24 mouse cellular contexts compared by ENCODE assay signal in the genomic region with DNA sequence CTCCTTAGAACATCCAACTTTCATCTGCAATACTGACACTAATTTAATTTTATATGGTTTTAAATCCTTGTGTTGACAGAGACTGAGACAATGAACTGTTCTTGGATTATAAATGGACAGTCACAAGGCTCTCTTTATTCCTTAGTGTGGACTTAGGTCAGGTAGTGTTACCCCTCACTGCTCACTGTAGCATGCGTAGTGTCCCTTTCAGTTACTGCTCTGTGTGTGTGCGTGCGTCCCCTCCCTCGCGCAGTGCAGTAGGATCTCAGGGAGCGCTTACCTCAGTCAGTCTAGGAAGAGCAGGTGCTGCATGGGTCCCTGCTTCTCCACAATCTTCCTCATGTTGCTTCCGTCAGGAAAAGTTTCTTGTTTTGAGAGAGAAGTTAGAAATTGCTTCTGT.
"Had no signal": no experiment of that assay in that cellular context is flagged by ENCODE, and none has a peak within 500 bp of the region (broad histone marks: within the 10 kb centered on the region; RNA-seq: fewer than 3 reads in every experiment).

No protein-coding gene starts in this region.

- H3K27ac ChIP-seq: intestine, embryonic 15.5 days; limb, embryonic 10.5 days; limb, embryonic 13.5 days; liver, embryonic 12.5 days; liver, embryonic 15.5 days; lung, embryonic 15.5 days; midbrain, embryonic 12.5 days; midbrain, embryonic 15.5 days; neural tube, embryonic 12.5 days; neural tube, embryonic 15.5 days; stomach, postnatal 0 days had no signal

- H3K9ac ChIP-seq: intestine, embryonic 15.5 days; limb, embryonic 13.5 days; liver, embryonic 12.5 days; liver, embryonic 15.5 days; lung, embryonic 15.5 days; midbrain, embryonic 12.5 days; midbrain, embryonic 15.5 days; neural tube, embryonic 12.5 days; neural tube, embryonic 15.5 days had no signal

- H3K9me3 ChIP-seq: intestine, embryonic 15.5 days; limb, embryonic 10.5 days; limb, embryonic 13.5 days; liver, embryonic 12.5 days; liver, embryonic 15.5 days; lung, embryonic 15.5 days; megakaryocyte, embryonic 14.5 days; midbrain, embryonic 12.5 days; midbrain, embryonic 15.5 days; neural tube, embryonic 12.5 days; neural tube, embryonic 15.5 days had no signal

- H3K4me2 ChIP-seq: intestine, embryonic 15.5 days; limb, embryonic 13.5 days; liver, embryonic 12.5 days; liver, embryonic 15.5 days; lung, embryonic 15.5 days; midbrain, embryonic 12.5 days; midbrain, embryonic 15.5 days; neural tube, embryonic 12.5 days; neural tube, embryonic 15.5 days had no signal

- H3K4me1 ChIP-seq: intestine, embryonic 15.5 days; midbrain, embryonic 12.5 days; midbrain, embryonic 15.5 days; neural tube, embryonic 12.5 days had no signal

- ATAC-seq: intestine, embryonic 15.5 days; liver, embryonic 12.5 days; midbrain, embryonic 15.5 days had no signal

- H3K4me3 ChIP-seq: intestine, embryonic 15.5 days; limb, embryonic 10.5 days; limb, embryonic 13.5 days; liver, embryonic 12.5 days; liver, embryonic 15.5 days; lung, embryonic 15.5 days; megakaryocyte, embryonic 14.5 days; midbrain, embryonic 12.5 days; midbrain, embryonic 15.5 days; neural tube, embryonic 12.5 days; neural tube, embryonic 15.5 days had no signal

- DNase-seq: kidney, postnatal 36 days; layer of hippocampus, adult 9-11 months; liver; lung, adult 18-20 months; lung, postnatal 10 days; lung, postnatal 36 days; right cerebral cortex, adult 18-20 months; right cerebral cortex, postnatal 14 days; right cerebral cortex, postnatal 4 days; thymus, adult 2 months; thymus, postnatal 14 days; thymus, postnatal 4 days had no signal

- H3K27me3 ChIP-seq: intestine, embryonic 15.5 days; limb, embryonic 13.5 days; liver, embryonic 12.5 days; liver, embryonic 15.5 days; lung, embryonic 15.5 days; megakaryocyte, embryonic 14.5 days; midbrain, embryonic 12.5 days; midbrain, embryonic 15.5 days; neural tube, embryonic 12.5 days; neural tube, embryonic 15.5 days had no signal

- H3K36me3 ChIP-seq: intestine, embryonic 15.5 days; limb, embryonic 10.5 days; limb, embryonic 13.5 days; liver, embryonic 12.5 days; liver, embryonic 15.5 days; lung, embryonic 15.5 days; midbrain, embryonic 12.5 days; midbrain, embryonic 15.5 days; neural tube, embryonic 12.5 days; neural tube, embryonic 15.5 days had no signal
